Mouse (Mus musculus): ENCODE data around the gene Itpkc. TPM values are rescaled to one million over a fixed set of nuclear protein-coding genes. Genes with fewer than 3 reads are reported as not detected.
A peak's percentile ranks its signal among the peaks of the same experiment; 100 is the strongest.

The Itpkc gene
- total RNA-seq, 2 experiments from 2014 or later: 2.2 to 7.7 TPM

- ATAC-seq (replicated peaks; ENCODE audit: poor library complexity, severe bottlenecking): peak; percentile 61
Observed at GRCm38 (mm10) chr7:27166614-27167474, 61.6 kb downstream of the Itpkc start, which contains the start of gene Egln2. Gene Egln2, minus strand, starts transcription at chr7:27166802.

DNA sequence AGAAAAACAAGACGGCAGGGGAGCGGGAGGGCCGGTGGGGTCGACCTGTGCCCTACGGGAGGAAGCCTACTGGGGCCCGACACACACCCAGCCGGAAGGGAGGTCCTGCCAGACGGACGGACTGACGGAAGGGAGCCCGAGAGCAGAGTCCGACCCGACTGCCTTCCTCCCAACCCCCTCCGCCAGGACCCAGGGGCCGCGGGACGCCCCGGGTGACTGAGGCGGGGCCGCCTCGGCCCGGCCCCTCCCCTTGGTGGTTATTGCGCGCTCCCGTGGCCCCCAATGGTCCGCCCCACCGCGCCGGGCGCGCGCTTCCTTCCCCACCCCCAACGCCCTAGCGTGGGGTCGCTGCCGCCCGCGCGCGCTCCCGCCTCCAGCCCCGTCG lies 62.2 kb downstream of the Itpkc start:
- peak; percentile 72 for ATAC-seq (replicated peaks; ENCODE audit: poor library complexity, severe bottlenecking)

- ATAC-seq (replicated peaks; ENCODE audit: poor library complexity, severe bottlenecking): no peak
Observed at GRCm38 (mm10) chr7:27165696-27166095, 62.8 kb downstream of the Itpkc start.

- ATAC-seq (replicated peaks; ENCODE audit: poor library complexity, severe bottlenecking): no peak
Observed at GRCm38 (mm10) chr7:27165007-27165655, 63.3 kb downstream of the Itpkc start.

DNA sequence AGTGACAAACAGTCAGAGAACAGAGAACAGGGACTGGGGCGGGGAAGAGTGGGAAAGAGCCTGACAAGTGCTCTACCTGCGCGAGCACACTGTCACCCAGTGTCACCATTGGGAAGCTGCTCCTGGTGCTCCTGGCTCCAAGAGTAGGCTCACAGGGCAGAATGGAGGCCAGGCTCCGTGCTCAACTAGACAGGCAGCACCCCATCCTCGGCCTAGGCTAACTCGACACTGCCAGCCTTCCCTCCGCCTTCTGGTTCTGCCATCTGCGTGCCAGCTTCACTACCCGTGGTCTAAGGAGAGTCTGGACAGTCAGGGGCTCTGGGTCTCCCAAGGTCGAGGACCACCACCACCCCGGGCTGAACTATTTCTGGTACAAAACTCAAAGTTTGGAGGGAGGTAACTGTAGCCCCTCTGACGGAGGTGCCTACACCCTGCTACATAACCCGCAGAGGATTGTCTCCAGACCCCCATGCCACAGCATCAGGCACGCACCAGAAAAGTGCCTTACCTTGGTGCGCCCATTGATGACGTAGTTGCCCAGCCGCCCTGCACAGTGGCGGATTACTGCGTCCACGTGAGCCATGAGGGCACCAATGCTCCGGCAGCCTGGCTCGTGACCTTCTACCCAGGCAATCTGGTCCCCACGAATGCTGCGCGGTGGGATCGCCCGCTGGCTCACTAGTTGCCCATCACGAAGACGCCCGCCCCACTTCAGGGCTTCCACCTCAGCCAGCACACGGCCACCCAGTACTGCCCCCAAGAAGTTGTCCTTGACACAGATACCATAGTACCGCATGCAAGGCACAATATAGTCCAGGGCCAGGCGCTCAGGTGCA lies 64.1 kb downstream of the Itpkc start:
- ATAC-seq (replicated peaks; ENCODE audit: poor library complexity, severe bottlenecking): no peak

DNA sequence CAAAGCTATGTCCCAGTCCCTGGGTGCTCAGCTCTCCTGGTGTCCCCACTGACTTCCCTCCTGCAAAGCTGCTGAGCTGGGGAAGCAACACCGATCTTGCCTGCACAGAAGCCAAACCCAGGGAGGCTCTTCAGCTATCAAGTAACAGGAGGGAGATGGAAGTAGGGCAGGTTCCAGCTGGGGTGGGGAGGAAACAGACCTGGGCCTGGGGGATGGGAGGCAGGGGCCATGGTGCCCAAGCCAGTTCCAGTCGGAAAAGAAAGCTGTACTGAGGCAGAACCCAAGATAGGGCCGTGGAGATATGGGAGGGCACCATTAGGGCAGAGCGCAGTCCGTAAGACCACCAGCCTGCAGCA lies 65.0 kb downstream of the Itpkc start:
- no peak for ATAC-seq (replicated peaks; ENCODE audit: poor library complexity, severe bottlenecking)

- no peak for ATAC-seq (replicated peaks; ENCODE audit: poor library complexity, severe bottlenecking)
Observed at GRCm38 (mm10) chr7:27162780-27163449, 65.5 kb downstream of the Itpkc start.

- ATAC-seq (replicated peaks; ENCODE audit: poor library complexity, severe bottlenecking): no peak
Observed at GRCm38 (mm10) chr7:27161744-27162143, 66.7 kb downstream of the Itpkc start.

DNA sequence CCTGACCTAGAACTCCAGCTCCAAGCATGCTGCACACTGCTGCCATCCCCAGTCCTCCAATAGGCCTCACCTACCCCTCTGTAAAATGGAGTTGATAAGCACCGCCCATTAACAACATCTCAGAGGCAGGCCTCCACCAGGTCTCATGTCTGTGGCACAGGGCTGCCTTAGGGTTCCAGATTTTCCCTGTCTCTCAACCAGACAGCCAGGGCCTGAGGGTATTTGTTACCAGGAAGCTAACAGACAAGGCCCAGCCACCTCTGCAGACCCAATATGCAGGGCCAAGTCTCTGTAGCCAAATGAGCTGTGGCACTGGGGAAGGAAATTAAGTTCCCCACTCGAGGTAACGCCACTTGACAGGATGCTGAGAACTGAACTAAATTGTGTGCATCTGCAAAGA lies 67.5 kb downstream of the Itpkc start:
- ATAC-seq (replicated peaks; ENCODE audit: poor library complexity, severe bottlenecking): no peak

- ATAC-seq (replicated peaks; ENCODE audit: poor library complexity, severe bottlenecking): peak; percentile 91
Observed at GRCm38 (mm10) chr7:27159882-27160281, 68.6 kb downstream of the Itpkc start.

DNA sequence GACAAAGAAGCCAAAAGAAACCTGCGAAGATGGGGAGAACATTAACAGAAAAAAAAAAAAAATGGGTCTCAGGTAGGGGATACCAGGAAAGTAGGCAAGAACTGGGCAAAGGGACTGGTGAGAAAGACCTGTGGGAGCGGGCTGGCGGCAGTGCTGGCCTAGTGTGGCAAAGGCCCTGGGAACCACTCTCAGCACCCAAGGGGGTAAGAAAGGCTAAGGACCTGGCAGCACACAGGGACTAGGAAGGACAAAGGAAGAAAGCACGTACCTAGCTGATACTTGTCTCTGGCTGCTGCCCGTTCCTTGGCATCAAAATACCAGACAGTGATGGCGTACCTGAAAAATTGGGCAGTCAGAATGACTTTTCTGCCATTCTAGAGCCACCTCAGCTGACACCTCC lies 69.2 kb downstream of the Itpkc start:
- ATAC-seq (replicated peaks; ENCODE audit: poor library complexity, severe bottlenecking): no peak

- no peak for ATAC-seq (replicated peaks; ENCODE audit: poor library complexity, severe bottlenecking)
Observed at GRCm38 (mm10) chr7:27158171-27158570, 70.3 kb downstream of the Itpkc start.

Other genes with a start within 250 kb of the Itpkc start
- gene Cyp2a12, start 199.6 kb downstream of the Itpkc start, total RNA-seq (2014; fragmentation: Nextera tagmentation): not detected in 2 replicates
- not detected in 2 replicates for gene Cyp2a12, start 199.6 kb downstream of the Itpkc start, total RNA-seq (2017)
- not detected in 2 replicates for gene Cyp2f2, start 108.8 kb downstream of the Itpkc start, total RNA-seq (2014; fragmentation: Nextera tagmentation)
- gene Cyp2f2, start 108.8 kb downstream of the Itpkc start, total RNA-seq (2017): not detected in 2 replicates
- not detected in 2 replicates for gene Cyp2t4, start 74.9 kb downstream of the Itpkc start, total RNA-seq (2014; fragmentation: Nextera tagmentation)
- gene Cyp2t4, start 74.9 kb downstream of the Itpkc start, total RNA-seq (2017): not detected in 2 replicates
- 16.1 and 26.2 TPM in 2 replicates for gene Egln2, start 61.9 kb downstream of the Itpkc start, total RNA-seq (2014; fragmentation: Nextera tagmentation)
- 18.7 and 27.8 TPM in 2 replicates for gene Egln2, start 61.9 kb downstream of the Itpkc start, total RNA-seq (2017)
- 44.6 and 67.2 TPM in 2 replicates for gene Rab4b, start 49.8 kb downstream of the Itpkc start, total RNA-seq (2014; fragmentation: Nextera tagmentation)
- gene Rab4b, start 49.8 kb downstream of the Itpkc start, total RNA-seq (2017): 18.0 and 19.8 TPM in 2 replicates
- not detected in 2 replicates for gene Gm21983, start 47.6 kb downstream of the Itpkc start, total RNA-seq (2014; fragmentation: Nextera tagmentation)
- gene Gm21983, start 47.6 kb downstream of the Itpkc start, total RNA-seq (2017): not detected in 2 replicates
- 3.5 TPM in 1 of 2 replicates, not detected in the other for gene Mia, start 47.5 kb downstream of the Itpkc start, total RNA-seq (2014; fragmentation: Nextera tagmentation)
- not detected in 2 replicates for gene Mia, start 47.5 kb downstream of the Itpkc start, total RNA-seq (2017)
- gene BC024978, start 32.9 kb downstream of the Itpkc start, total RNA-seq (2014; fragmentation: Nextera tagmentation): 6.7 and 7.7 TPM in 2 replicates
- gene BC024978, start 32.9 kb downstream of the Itpkc start, total RNA-seq (2017): 2.2 and 2.6 TPM in 2 replicates
- gene Snrpa, start 32.4 kb downstream of the Itpkc start, total RNA-seq (2014; fragmentation: Nextera tagmentation): 213 and 258 TPM in 2 replicates
- 92.5 and 99.7 TPM in 2 replicates for gene Snrpa, start 32.4 kb downstream of the Itpkc start, total RNA-seq (2017)
- 13.3 and 15.9 TPM in 2 replicates for gene Coq8b, start 4.4 kb upstream of the Itpkc start, total RNA-seq (2014; fragmentation: Nextera tagmentation)
- gene Coq8b, start 4.4 kb upstream of the Itpkc start, total RNA-seq (2017): 9.5 and 10.0 TPM in 2 replicates
- gene Numbl, start 29.8 kb upstream of the Itpkc start, total RNA-seq (2014; fragmentation: Nextera tagmentation): 1.2 and 1.3 TPM in 2 replicates
- gene Numbl, start 29.8 kb upstream of the Itpkc start, total RNA-seq (2017): 0.69 and 1.1 TPM in 2 replicates
- gene Ltbp4, start 109.0 kb upstream of the Itpkc start, total RNA-seq (2014; fragmentation: Nextera tagmentation): not detected in 2 replicates
- not detected in 2 replicates for gene Ltbp4, start 109.0 kb upstream of the Itpkc start, total RNA-seq (2017)
- gene Shkbp1, start 127.4 kb upstream of the Itpkc start, total RNA-seq (2014; fragmentation: Nextera tagmentation): 23.6 and 31.1 TPM in 2 replicates
- 13.9 and 18.8 TPM in 2 replicates for gene Shkbp1, start 127.4 kb upstream of the Itpkc start, total RNA-seq (2017)
- gene Gm20479, start 128.8 kb upstream of the Itpkc start, total RNA-seq (2014; fragmentation: Nextera tagmentation): not detected in 2 replicates
- gene Gm20479, start 128.8 kb upstream of the Itpkc start, total RNA-seq (2017): 1.5 TPM in 1 of 2 replicates, not detected in the other
- gene Sptbn4, start 219.0 kb upstream of the Itpkc start, total RNA-seq (2014; fragmentation: Nextera tagmentation): 0.19 TPM in 1 of 2 replicates, not detected in the other
- gene Sptbn4, start 219.0 kb upstream of the Itpkc start, total RNA-seq (2017): 0.09 TPM in 1 of 2 replicates, not detected in the other
- 10.4 and 12.2 TPM in 2 replicates for gene Blvrb, start 219.3 kb upstream of the Itpkc start, total RNA-seq (2014; fragmentation: Nextera tagmentation)
- gene Blvrb, start 219.3 kb upstream of the Itpkc start, total RNA-seq (2017): 6.2 and 8.6 TPM in 2 replicates
- gene Sertad3, start 245.1 kb upstream of the Itpkc start, total RNA-seq (2014; fragmentation: Nextera tagmentation): 4.6 and 5.3 TPM in 2 replicates
- 5.1 and 7.9 TPM in 2 replicates for gene Sertad3, start 245.1 kb upstream of the Itpkc start, total RNA-seq (2017)